Mouse (Mus musculus): ENCODE data around the gene Cacna1e. TPM values are rescaled to one million over a fixed set of nuclear protein-coding genes. Genes with fewer than 3 reads are reported as not detected.

Gene Cacna1e
- polyA plus RNA-seq, 1 experiment from 2014 or later, result 0.20 TPM

- Histone ChIP-seq H3K4me1 (ENCODE audit: insufficient read depth) (0 out of 2 replicates have a peak, but pooled peaks cover 5% of the 10 kb centered on the region), H3K27ac (ENCODE audit: low read depth) (no peak overlapping the region), H3K9me3 (ENCODE audit: low read length) (no peaks in the 10 kb centered on the region), H3K4me2 (ENCODE audit: low read depth, low read length) (no peak overlapping the region), H3K36me3 (replicated peaks; ENCODE audit: insufficient read depth, low read length) (no peaks in the 10 kb centered on the region), H3K4me3 (ENCODE audit: low read depth, low read length) (no peak overlapping the region), H3K9ac (replicated peaks) (no peak overlapping the region), H3K27me3 (ENCODE audit: insufficient read depth, low read length) (no peaks in the 10 kb centered on the region)
- no peak for TF ChIP-seq CTCF (IDR thresholded peaks at IDR 0.05; ENCODE audit: low read depth)
- TF ChIP-seq EP300 (IDR thresholded peaks at IDR 0.05; ENCODE audit: low read depth), result no peak
- 69% methylated on average over 2 of the region's 2 CpGs for WGBS (ENCODE audit: insufficient replicate concordance)
- DNase-seq, result no peak
- ATAC-seq, result no peak
Measured at GRCm38 (mm10) chr1:154798771-154799170, 85.5 kb downstream of the Cacna1e start.

GRCm38 (mm10) chr1:154796685-154797084, 87.6 kb downstream of the Cacna1e start:
- TF ChIP-seq EP300 (IDR thresholded peaks at IDR 0.05; ENCODE audit: low read depth), result no peak
- peak; percentile 64 for TF ChIP-seq CTCF (IDR thresholded peaks at IDR 0.05; ENCODE audit: low read depth)
- Histone ChIP-seq H3K4me3 (ENCODE audit: low read depth, low read length) (no peak overlapping the region), H3K4me2 (ENCODE audit: low read depth, low read length) (no peak overlapping the region), H3K36me3 (replicated peaks; ENCODE audit: insufficient read depth, low read length) (no peaks in the 10 kb centered on the region), H3K27ac (ENCODE audit: low read depth) (no peak overlapping the region), H3K9ac (replicated peaks) (no peak overlapping the region), H3K9me3 (ENCODE audit: low read length) (no peaks in the 10 kb centered on the region), H3K4me1 (ENCODE audit: insufficient read depth) (peaks cover 13% of the 10 kb centered on the region; the same call in 1 of the 2 replicates), H3K27me3 (ENCODE audit: insufficient read depth, low read length) (no peaks in the 10 kb centered on the region)
- ATAC-seq (no peak), DNase-seq (peak; percentile 35)
- 55% methylated on average over 2 of the region's 2 CpGs for WGBS (ENCODE audit: insufficient replicate concordance)

- no peak overlapping the region for H3K4me3 ChIP-seq (ENCODE audit: low read depth, low read length)
- no peaks in the 10 kb centered on the region for H3K9me3 ChIP-seq (ENCODE audit: low read length)
- no peak for TF ChIP-seq EP300 (IDR thresholded peaks at IDR 0.05; ENCODE audit: low read depth)
- TF ChIP-seq CTCF (IDR thresholded peaks at IDR 0.05; ENCODE audit: low read depth), result no peak
- no peak overlapping the region for H3K4me2 ChIP-seq (ENCODE audit: low read depth, low read length)
- no peaks in the 10 kb centered on the region for H3K27me3 ChIP-seq (ENCODE audit: insufficient read depth, low read length)
- H3K36me3 ChIP-seq (replicated peaks; ENCODE audit: insufficient read depth, low read length), result no peaks in the 10 kb centered on the region
- no peak overlapping the region for H3K9ac ChIP-seq (replicated peaks)
- DNase-seq (no peak), ATAC-seq (no peak)
- WGBS (ENCODE audit: insufficient replicate concordance), result 26% methylated on average over 8 of the region's 8 CpGs
- no peak overlapping the region for H3K27ac ChIP-seq (ENCODE audit: low read depth)
- peaks cover 13% of the 10 kb centered on the region; the same call in 1 of the 2 replicates for H3K4me1 ChIP-seq (ENCODE audit: insufficient read depth)
Measured at GRCm38 (mm10) chr1:154794518-154794951, 89.8 kb downstream of the Cacna1e start.

GRCm38 (mm10) chr1:154791544-154792174, 92.6 kb downstream of the Cacna1e start:
- no peaks in the 10 kb centered on the region for H3K27me3 ChIP-seq (ENCODE audit: insufficient read depth, low read length)
- H3K4me3 ChIP-seq (ENCODE audit: low read depth, low read length), result no peak overlapping the region
- H3K36me3 ChIP-seq (replicated peaks; ENCODE audit: insufficient read depth, low read length), result no peaks in the 10 kb centered on the region
- H3K9ac ChIP-seq (replicated peaks), result no peak overlapping the region
- peaks cover 13% of the 10 kb centered on the region; the same call in 1 of the 2 replicates for H3K4me1 ChIP-seq (ENCODE audit: insufficient read depth)
- no peak overlapping the region for H3K27ac ChIP-seq (ENCODE audit: low read depth)
- TF ChIP-seq CTCF (IDR thresholded peaks at IDR 0.05; ENCODE audit: low read depth), result no peak
- TF ChIP-seq EP300 (IDR thresholded peaks at IDR 0.05; ENCODE audit: low read depth), result no peak
- no peak for ATAC-seq
- no peak overlapping the region for H3K4me2 ChIP-seq (ENCODE audit: low read depth, low read length)
- no peak for DNase-seq
- WGBS (ENCODE audit: insufficient replicate concordance), result 46% methylated on average over 13 of the region's 13 CpGs
- H3K9me3 ChIP-seq (ENCODE audit: low read length), result no peaks in the 10 kb centered on the region

- no peak overlapping the region for H3K9ac ChIP-seq (replicated peaks)
- ATAC-seq (no peak), DNase-seq (no peak)
- H3K4me2 ChIP-seq (ENCODE audit: low read depth, low read length), result no peak overlapping the region
- H3K9me3 ChIP-seq (ENCODE audit: low read length), result no peaks in the 10 kb centered on the region
- 69% methylated on average over 4 of the region's 4 CpGs for WGBS (ENCODE audit: insufficient replicate concordance)
- no peak overlapping the region for H3K4me3 ChIP-seq (ENCODE audit: low read depth, low read length)
- H3K4me1 ChIP-seq (ENCODE audit: insufficient read depth), result peaks cover 9% of the 10 kb centered on the region; the same call in 1 of the 2 replicates
- 0 out of 2 replicates have a peak, but pooled peaks cover 4% of the 10 kb centered on the region for H3K27me3 ChIP-seq (ENCODE audit: insufficient read depth, low read length)
- no peak overlapping the region for H3K27ac ChIP-seq (ENCODE audit: low read depth)
- H3K36me3 ChIP-seq (replicated peaks; ENCODE audit: insufficient read depth, low read length), result no peaks in the 10 kb centered on the region
- TF ChIP-seq CTCF (IDR thresholded peaks at IDR 0.05; ENCODE audit: low read depth) (no peak), EP300 (IDR thresholded peaks at IDR 0.05; ENCODE audit: low read depth) (no peak)
Measured at GRCm38 (mm10) chr1:154788491-154788890, 95.8 kb downstream of the Cacna1e start.

GRCm38 (mm10) chr1:154788069-154788468, 96.2 kb downstream of the Cacna1e start:
- TF ChIP-seq CTCF (IDR thresholded peaks at IDR 0.05; ENCODE audit: low read depth) (peak; percentile 81), EP300 (IDR thresholded peaks at IDR 0.05; ENCODE audit: low read depth) (no peak)
- Histone ChIP-seq H3K27me3 (ENCODE audit: insufficient read depth, low read length) (0 out of 2 replicates have a peak, but pooled peaks cover 4% of the 10 kb centered on the region), H3K9me3 (ENCODE audit: low read length) (no peaks in the 10 kb centered on the region), H3K4me1 (ENCODE audit: insufficient read depth) (peaks cover 9% of the 10 kb centered on the region; the same call in 1 of the 2 replicates), H3K27ac (ENCODE audit: low read depth) (no peak overlapping the region), H3K36me3 (replicated peaks; ENCODE audit: insufficient read depth, low read length) (no peaks in the 10 kb centered on the region), H3K4me3 (ENCODE audit: low read depth, low read length) (no peak overlapping the region), H3K4me2 (ENCODE audit: low read depth, low read length) (no peak overlapping the region), H3K9ac (replicated peaks) (no peak overlapping the region)
- DNase-seq (peak; percentile 75), ATAC-seq (no peak)
- 12% methylated on average over 5 of the region's 5 CpGs for WGBS (ENCODE audit: insufficient replicate concordance)
